Comparison of ENCODE assay signal across 8 mouse cellular contexts in genomic region chr13:76017465-76017864, GRCm38 (mm10). TPM values are rescaled to one million over a fixed set of nuclear protein-coding genes. Genes with fewer than 3 reads are reported as not detected.
A peak's percentile ranks its signal among the peaks of the same experiment; 100 is the strongest.
DNase-seq lines count a peak whose midpoint lies in the region; ATAC-seq and TF ChIP-seq lines count a peak whose summit lies in the region.

No protein-coding gene starts in this region.

- H3K27ac ChIP-seq in CH12.LX (ENCODE audit: insufficient read depth, low read depth) = no peak overlapping the region
- peak overlapping the region; percentile 97 for H3K27ac ChIP-seq in embryonic facial prominence, embryonic 15.5 days (replicated peaks)
- peak overlapping the region; percentile 95 for H3K27ac ChIP-seq in intestine, embryonic 14.5 days (ENCODE audit: low read depth)

- TF ChIP-seq RAD21 in CH12.LX (IDR thresholded peaks at IDR 0.05; ENCODE audit: low read depth, low read length) = no peak

- H3K4me2 ChIP-seq in CH12.LX (ENCODE audit: insufficient read depth, low read depth, poor library complexity, severe bottlenecking) = peak overlapping the region; percentile 68; the same call in 1 of the 2 replicates
- peak overlapping the region; percentile 53 for H3K4me2 ChIP-seq in embryonic facial prominence, embryonic 15.5 days (replicated peaks)
- peak overlapping the region; percentile 76 for H3K4me2 ChIP-seq in intestine, embryonic 14.5 days (ENCODE audit: low read length)
- peak overlapping the region; percentile 67 for H3K4me2 ChIP-seq in myocyte (ENCODE audit: low read depth)

- H3K9ac ChIP-seq in CH12.LX (ENCODE audit: insufficient read depth, low read depth) = peak overlapping the region; percentile 84
- H3K9ac ChIP-seq in embryonic facial prominence, embryonic 15.5 days = 0 out of 2 replicates have a peak overlapping the region, but pooled peaks have one; percentile 81
- H3K9ac ChIP-seq in intestine, embryonic 14.5 days (ENCODE audit: low read length) = peak overlapping the region; percentile 96

- H3K4me3 ChIP-seq in CH12.LX (replicated peaks in 1 of 3; ENCODE audit: low read depth in 2 of 3, low read length in 2 of 3, poor library complexity in 1 of 3) = peak overlapping the region; percentile 60 to 81 (median 80)
- peak overlapping the region; percentile 69 for H3K4me3 ChIP-seq in embryonic facial prominence, embryonic 15.5 days (replicated peaks)
- H3K4me3 ChIP-seq in intestine, embryonic 14.5 days (ENCODE audit: low read depth, low read length) = peak overlapping the region; percentile 81
- H3K4me3 ChIP-seq in myocyte = peak overlapping the region; percentile 68

- H3K27me3 ChIP-seq in CH12.LX (replicated peaks) (no peaks in the 10 kb centered on the region), myocyte (ENCODE audit: control insufficient read depth, insufficient read depth, insufficient read length) (no peaks in the 10 kb centered on the region)
- H3K27me3 ChIP-seq in embryonic facial prominence, embryonic 15.5 days = no peaks in the 10 kb centered on the region
- H3K27me3 ChIP-seq in intestine, embryonic 14.5 days (replicated peaks; ENCODE audit: control insufficient read depth, insufficient read depth, low read length) = no peaks in the 10 kb centered on the region

- peak overlapping the region; percentile 48 for H3ac ChIP-seq in myocyte (ENCODE audit: control insufficient read depth, insufficient read length)

- in situ Hi-C loops in CH12.LX (cut with MboI; ENCODE audit: low pct_ligation_motif_present, low pct_unique_long_range_greater_than_20kb, low sequenced_read_pairs) = no loop called here

- no peak for ATAC-seq in embryonic facial prominence, embryonic 15.5 days (ENCODE audit: insufficient number of reproducible peaks, low FRiP score, low TSS enrichment, low read depth)
- no peak for ATAC-seq in intestine, embryonic 14.5 days (replicated peaks; ENCODE audit: low FRiP score, low TSS enrichment, low read depth)

- TF ChIP-seq EP300 in CH12.LX (IDR thresholded peaks at IDR 0.05; ENCODE audit: low read length) = no peak

- H3K36me3 ChIP-seq in CH12.LX (replicated peaks in 1 of 2; ENCODE audit: control insufficient read depth in 1 of 2, insufficient read depth in 1 of 2, low read length in 1 of 2) = peaks cover 0 to 5% of the 10 kb centered on the region in 2 experiments
- no peaks in the 10 kb centered on the region for H3K36me3 ChIP-seq in embryonic facial prominence, embryonic 15.5 days
- no peaks in the 10 kb centered on the region for H3K36me3 ChIP-seq in intestine, embryonic 14.5 days (ENCODE audit: control insufficient read depth, insufficient read depth, low read length)
- no peaks in the 10 kb centered on the region for H3K36me3 ChIP-seq in myocyte (ENCODE audit: control insufficient read depth, insufficient read depth)

- H3K79me2 ChIP-seq in CH12.LX (replicated peaks; ENCODE audit: control insufficient read depth, extremely low read depth, insufficient read depth, poor library complexity, severe bottlenecking) (peaks cover 15% of the 10 kb centered on the region; the same call in 1 of the 2 replicates), myocyte (ENCODE audit: control insufficient read depth, insufficient read depth) (peaks cover 6% of the 10 kb centered on the region)

- DNase-seq in adrenal gland, postnatal 14 days = peak; percentile 6
- DNase-seq in adrenal gland, postnatal 25 days = no peak
- DNase-seq in CH12.LX (ENCODE audit: extremely low read depth) = peak; percentile 38
- DNase-seq in intestine, embryonic 14.5 days (ENCODE audit: low spot score) = no peak
- DNase-seq in testis, postnatal 10 days (ENCODE audit: low spot score) = no peak
- no peak for DNase-seq in spleen, postnatal 14 days (ENCODE audit: low spot score in 2 of 2)

- TF ChIP-seq CTCF in CH12.LX (conservative IDR thresholded peaks at IDR 0.05 in 1 of 2, IDR thresholded peaks at IDR 0.05 in 1 of 2; ENCODE audit: low read depth in 2 of 2, low read length in 2 of 2) = no peak

- WGBS in embryonic facial prominence, embryonic 15.5 days = 56% methylated on average over 4 of the region's 4 CpGs
- 64% methylated on average over 4 of the region's 4 CpGs for WGBS in intestine, embryonic 14.5 days

- peaks cover 0 to 15% of the 10 kb centered on the region in 2 experiments; a peak in 2 of 4 replicates for H3K4me1 ChIP-seq in CH12.LX (ENCODE audit: control insufficient read depth in 1 of 2, insufficient read depth in 2 of 2)
- H3K4me1 ChIP-seq in embryonic facial prominence, embryonic 15.5 days = 0 out of 2 replicates have a peak, but pooled peaks cover 6% of the 10 kb centered on the region
- H3K4me1 ChIP-seq in intestine, embryonic 14.5 days (replicated peaks; ENCODE audit: control insufficient read depth, insufficient read depth, low read length) = peaks cover 7% of the 10 kb centered on the region; the same call in 1 of the 2 replicates

- dilution Hi-C loops in CH12.LX (cut with MboI; ENCODE audit: extremely low pct_ligation_motif_present, extremely low pct_unique_long_range_greater_than_20kb, low sequenced_read_pairs) = no loop called here

- H3K9me3 ChIP-seq in CH12.LX (replicated peaks; ENCODE audit: low read length) = no peaks in the 10 kb centered on the region
- no peaks in the 10 kb centered on the region for H3K9me3 ChIP-seq in embryonic facial prominence, embryonic 15.5 days (replicated peaks)
- H3K9me3 ChIP-seq in intestine, embryonic 14.5 days (ENCODE audit: control insufficient read depth, low read length) = no peaks in the 10 kb centered on the region

- TF ChIP-seq POLR2A in CH12.LX (IDR thresholded peaks at IDR 0.05; ENCODE audit: low read depth, low read length) = no peak; the same call in 1 of the 2 replicates
- no peak for TF ChIP-seq POLR2A in myocyte (IDR thresholded peaks at IDR 0.05; ENCODE audit: insufficient read length, low read depth)

TF ChIP-seq in CH12.LX, 34 proteins besides CTCF, POLR2A, EP300 and RAD21:
- no peak for TF ChIP-seq ELF1 (IDR thresholded peaks at IDR 0.05; ENCODE audit: low read depth, low read length)

TF ChIP-seq in myocyte, 11 proteins besides CTCF, POLR2A, EP300 and RAD21:
- TF ChIP-seq USF1 (IDR thresholded peaks at IDR 0.05; ENCODE audit: low read depth) (no peak), CEBPB (IDR thresholded peaks at IDR 0.05; ENCODE audit: insufficient read depth, poor library complexity, severe bottlenecking) (no peak), REST (IDR thresholded peaks at IDR 0.05; ENCODE audit: insufficient read depth, insufficient read length) (no peak), POLR2AphosphoS2 (IDR thresholded peaks at IDR 0.05; ENCODE audit: insufficient read length, low read depth) (no peak), TCF12 (IDR thresholded peaks at IDR 0.05; ENCODE audit: insufficient read depth, poor library complexity, severe bottlenecking) (no peak), MAX (IDR thresholded peaks at IDR 0.05; ENCODE audit: low read depth) (no peak), SRF (IDR thresholded peaks at IDR 0.05; ENCODE audit: control insufficient read depth, insufficient read length, low read depth) (no peak)

RNA-seq across cellular contexts. Expression of gene Rfesd, which starts 1.1 kb away (rescaled TPM):
- total RNA-seq in adrenal gland, postnatal 14 days (2021) = 17.3 and 19.1 TPM in 2 replicates
- total RNA-seq in adrenal gland, postnatal 25 days (2021) = 27.7 and 30.7 TPM in 2 replicates
- total RNA-seq in CH12.LX (2012; rRNA removed) (7.8 and 8.0 TPM in 2 replicates), CH12.LX (2014; rRNA removed) (15.9 and 17.7 TPM in 2 replicates)
- polyA plus RNA-seq in CH12.LX (2012; ENCODE audit: insufficient read length, low read depth) (9.7 and 13.5 TPM in 2 replicates), myocyte (2012; fragmentation: generic; extraction: Trizol) (5.4 TPM)
- polyA plus RNA-seq in embryonic facial prominence, embryonic 15.5 days (2015; fragmentation: Nextera tagmentation; extraction: Ambion mirVana) = 18.8 and 20.2 TPM in 2 replicates
- polyA plus RNA-seq in intestine, embryonic 14.5 days (2014; fragmentation: Nextera tagmentation; extraction: Ambion mirVana) = 15.3 and 16.0 TPM in 2 replicates

RNA-seq across cellular contexts. Expression of gene Gpr150, which starts 39.3 kb away (rescaled TPM):
- total RNA-seq in adrenal gland, postnatal 14 days (2021) = not detected in 2 replicates
- 0.15 TPM in 1 of 2 replicates, not detected in the other for total RNA-seq in adrenal gland, postnatal 25 days (2021)
- total RNA-seq in CH12.LX (2012; rRNA removed) = not detected in 2 replicates
- total RNA-seq in CH12.LX (2014; rRNA removed) = not detected in 2 replicates
- not detected in 2 replicates for polyA plus RNA-seq in CH12.LX (2012; ENCODE audit: insufficient read length, low read depth)
- not detected in 2 replicates for polyA plus RNA-seq in embryonic facial prominence, embryonic 15.5 days (2015; fragmentation: Nextera tagmentation; extraction: Ambion mirVana)
- polyA plus RNA-seq in intestine, embryonic 14.5 days (2014; fragmentation: Nextera tagmentation; extraction: Ambion mirVana) = 0.11 and 0.19 TPM in 2 replicates
- not detected for polyA plus RNA-seq in myocyte (2012; fragmentation: generic; extraction: Trizol)

RNA-seq across cellular contexts. Expression of gene Spata9, which starts 50.5 kb away (rescaled TPM):
- not detected in 2 replicates for total RNA-seq in adrenal gland, postnatal 14 days (2021)
- not detected in 2 replicates for total RNA-seq in adrenal gland, postnatal 25 days (2021)
- not detected in 2 replicates for total RNA-seq in CH12.LX (2012; rRNA removed)
- not detected in 2 replicates for total RNA-seq in CH12.LX (2014; rRNA removed)
- polyA plus RNA-seq in CH12.LX (2012; ENCODE audit: insufficient read length, low read depth) = 0.36 and 0.48 TPM in 2 replicates
- polyA plus RNA-seq in embryonic facial prominence, embryonic 15.5 days (2015; fragmentation: Nextera tagmentation; extraction: Ambion mirVana) = 0.36 and 0.38 TPM in 2 replicates
- 0.34 and 0.35 TPM in 2 replicates for polyA plus RNA-seq in intestine, embryonic 14.5 days (2014; fragmentation: Nextera tagmentation; extraction: Ambion mirVana)
- 0.12 TPM for polyA plus RNA-seq in myocyte (2012; fragmentation: generic; extraction: Trizol)

Comparison
In these comparisons a context has a peak if more than half of its experiments do, and no peak if none do; other contexts are left out.
1. DNase-seq: peak in adrenal gland, postnatal 14 days (single experiment) and CH12.LX (single experiment); none in adrenal gland, postnatal 25 days (single experiment), intestine, embryonic 14.5 days (single experiment), testis, postnatal 10 days (single experiment) and spleen, postnatal 14 days (0 of 2).
2. Peak in every context shown above with its lines, with median percentiles within 50 percentile points of each other: H3K4me2 ChIP-seq, H3K4me3 ChIP-seq and H3K9ac ChIP-seq.